Comparison of ENCODE assay signal across 10 mouse cellular contexts in genomic region chr11:53056781-53057180, GRCm38 (mm10).
"Had no signal": no experiment of that assay in that cellular context is flagged by ENCODE, and none has a peak within 500 bp of the region (broad histone marks: within the 10 kb centered on the region; RNA-seq: fewer than 3 reads in every experiment).

No protein-coding gene starts in this region.

- DNase-seq: kidney, adult 9 months; layer of hippocampus, adult 9-11 months; liver; lung, adult 18-20 months; lung, postnatal 10 days; lung, postnatal 36 days; retina, postnatal 1 day; right cerebral cortex, postnatal 25 days; thymus, adult 18-20 months; thymus, postnatal 36 days had no signal
